Mouse (Mus musculus): Measurements from ENCODE around the gene Thra.

The Thra gene

DNA sequence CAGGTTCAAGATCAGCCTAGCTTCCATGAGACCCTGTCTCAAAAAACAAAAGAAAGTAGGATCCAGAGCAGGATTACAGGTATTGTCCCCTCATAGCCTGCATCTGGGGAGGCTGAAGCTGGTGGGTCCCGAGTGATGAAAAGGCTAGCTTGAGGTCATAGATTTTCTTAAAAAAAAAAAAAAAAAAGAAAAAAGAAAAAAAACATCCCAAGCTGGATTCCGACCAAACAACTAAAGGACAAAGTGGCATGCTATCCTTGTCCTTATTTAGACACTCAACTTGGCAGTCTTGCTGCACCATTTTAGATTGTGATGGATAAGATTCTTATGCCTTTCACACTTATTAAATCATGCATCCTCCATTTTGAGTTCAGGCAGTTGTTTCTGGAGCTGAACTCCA lies 68.0 kb downstream of the Thra start:
- DNase-seq, result no peak

GRCm38 (mm10) chr11:98809457-98810290 lies 69.2 kb downstream of the Thra start:
- DNase-seq, result peak; percentile 98 to 99

DNA sequence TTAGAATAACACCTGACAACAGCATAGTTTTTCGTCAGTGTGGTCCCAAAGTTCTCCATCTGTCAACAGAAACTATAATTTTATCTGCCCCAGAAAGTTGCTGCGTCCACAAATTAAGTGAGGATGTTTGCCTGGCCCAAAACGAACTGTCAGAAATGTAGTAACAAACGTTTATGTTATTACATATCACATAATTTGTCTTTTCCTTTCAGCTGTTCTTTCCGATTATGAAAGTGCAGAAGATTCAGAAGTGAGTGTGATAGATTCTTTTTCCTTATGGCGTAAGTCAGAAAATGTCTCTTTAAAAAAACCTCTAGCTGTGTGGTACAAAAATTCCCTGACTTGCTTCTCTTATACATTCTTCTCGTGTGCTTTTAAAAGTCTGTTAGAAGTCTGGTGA lies 70.2 kb downstream of the Thra start:
- no peak for DNase-seq

DNA sequence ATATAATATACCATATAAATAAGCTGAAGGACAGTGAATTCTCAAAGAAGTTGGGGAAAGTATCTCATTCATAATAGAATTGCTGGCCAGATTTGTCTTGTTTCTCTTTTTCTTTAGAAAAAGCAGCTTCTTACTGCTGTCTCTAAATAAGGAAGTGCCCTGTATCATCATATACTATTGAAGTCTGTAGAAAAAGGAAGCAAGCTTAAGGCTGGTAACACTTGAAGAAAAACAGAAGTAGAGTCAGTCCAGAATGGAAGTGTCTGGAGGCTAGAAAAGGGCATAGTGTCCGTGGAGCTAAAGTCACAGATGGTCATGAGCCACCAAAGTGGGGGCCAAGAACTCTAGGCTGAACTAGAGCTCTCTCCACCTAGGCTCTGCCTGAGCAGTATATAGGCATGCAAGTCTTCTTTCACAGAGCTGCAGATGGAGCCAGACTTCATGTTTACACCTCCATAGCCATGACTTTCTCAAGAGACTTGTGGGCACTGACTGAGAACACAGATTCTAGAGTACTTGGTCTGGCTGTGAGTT lies 76.3 kb downstream of the Thra start:
- DNase-seq, result no peak
